Mouse (Mus musculus) embryo, embryonic 10.5 days (tissue): ENCODE measurements around the gene Fxyd5.
A peak's percentile ranks its signal among the peaks of the same experiment; 100 is the strongest.

Experiments used
- DNase-seq: peaks from one replicate; pipeline ENCODE4 v3.0.0-alpha.2; 2015; ENCODE audit warnings: low spot score

The Fxyd5 gene

GRCm38 (mm10) chr7:31040281-31041022 is 1.8 kb downstream of the Fxyd5 start:
- no peak for DNase-seq

GRCm38 (mm10) chr7:31039011-31039410 is 3.3 kb downstream of the Fxyd5 start:
- DNase-seq, result no peak

GRCm38 (mm10) chr7:31037675-31038074 is 4.6 kb downstream of the Fxyd5 start:
- no peak for DNase-seq

- DNase-seq, result no peak
These were observed 5.4 kb downstream of the Fxyd5 start for GRCm38 (mm10) chr7:31036917-31037316.

GRCm38 (mm10) chr7:31035291-31035690 is 7.0 kb downstream of the Fxyd5 start:
- no peak for DNase-seq

GRCm38 (mm10) chr7:31034789-31035188 is 7.5 kb downstream of the Fxyd5 start:
- DNase-seq, result no peak

- DNase-seq, result no peak
These were observed 8.7 kb downstream of the Fxyd5 start for GRCm38 (mm10) chr7:31033409-31034165.

GRCm38 (mm10) chr7:31031731-31032130 is 10.6 kb downstream of the Fxyd5 start:
- DNase-seq, result no peak

- no peak for DNase-seq
These were observed 11.6 kb downstream of the Fxyd5 start for GRCm38 (mm10) chr7:31030717-31031116.

- DNase-seq, result no peak
These were observed 13.7 kb downstream of the Fxyd5 start for GRCm38 (mm10) chr7:31028609-31029008.

GRCm38 (mm10) chr7:31017104-31017901 is 25.0 kb downstream of the Fxyd5 start:
- DNase-seq, result no peak

- no peak for DNase-seq
These were observed 29.3 kb downstream of the Fxyd5 start for GRCm38 (mm10) chr7:31012971-31013370.

- DNase-seq, result no peak
These were observed 33.4 kb downstream of the Fxyd5 start for GRCm38 (mm10) chr7:31008889-31009288.

- DNase-seq, result no peak
These were observed 34.1 kb downstream of the Fxyd5 start for GRCm38 (mm10) chr7:31008175-31008574.

GRCm38 (mm10) chr7:31007775-31008174 is 34.5 kb downstream of the Fxyd5 start:
- no peak for DNase-seq

- DNase-seq, result no peak
These were observed 39.6 kb downstream of the Fxyd5 start for GRCm38 (mm10) chr7:31002650-31003049.

- DNase-seq, result peak; percentile 8
These were observed 41.7 kb downstream of the Fxyd5 start for GRCm38 (mm10) chr7:31000505-31001020.

GRCm38 (mm10) chr7:30996491-30996890 is 45.8 kb downstream of the Fxyd5 start:
- DNase-seq, result no peak

- DNase-seq, result no peak
These were observed 48.3 kb downstream of the Fxyd5 start for GRCm38 (mm10) chr7:30993986-30994385.

GRCm38 (mm10) chr7:30992148-30992547 is 50.1 kb downstream of the Fxyd5 start:
- DNase-seq, result no peak

GRCm38 (mm10) chr7:30988519-30989162 is 53.6 kb downstream of the Fxyd5 start:
- no peak for DNase-seq

- no peak for DNase-seq
These were observed 56.9 kb downstream of the Fxyd5 start for GRCm38 (mm10) chr7:30985357-30985756.
